Mouse (Mus musculus) MEL (cell line): ENCODE measurements around the gene Prss32. TPM values are rescaled to one million over a fixed set of nuclear protein-coding genes. Genes with fewer than 3 reads are reported as not detected.

ENCODE experiments used
- DNase-seq: peaks from one replicate; pipeline ENCODE4 v3.0.0; 2011; ENCODE audit warnings: low read depth, low spot score
- H3K27ac ChIP-seq: 2 replicates; pipeline ENCODE4 v1.5.1; 2012; ENCODE audit warnings: low read depth, mild to moderate bottlenecking, control low read depth, low read length, moderate library complexity; ENCODE audit not compliant: control insufficient read depth
- H3K27me3 ChIP-seq, 2 experiments: fragments of 150-350 bp in 1 of 2; sonication (generic) in 1 of 2; 2 replicates each; pipeline ENCODE4 v1.6.1; 2012; ENCODE audit warnings: low read length in 2 of 2, mild to moderate bottlenecking in 2 of 2, improper control_type of control experiment in 1 of 2, moderate library complexity in 1 of 2; ENCODE audit not compliant: insufficient read depth in 2 of 2, control insufficient read depth in 1 of 2
- H3K36me3 ChIP-seq, 2 experiments: 2 replicates each; pipeline ENCODE4 v1.6.1; 2012 to 2014; ENCODE audit warnings: low read length in 2 of 2, improper control_type of control experiment in 1 of 2, inconsistent platforms in 1 of 2, mild to moderate bottlenecking in 1 of 2; ENCODE audit not compliant: insufficient read depth in 2 of 2, control insufficient read depth in 1 of 2
- H3K4me1 ChIP-seq, 2 experiments: fragments of 150-350 bp in 1 of 2; sonication (generic) in 1 of 2; 2 replicates each; pipeline ENCODE4 v1.6.1; 2012; ENCODE audit warnings: low read length in 2 of 2, improper control_type of control experiment in 1 of 2, mild to moderate bottlenecking in 1 of 2; ENCODE audit not compliant: insufficient read depth in 2 of 2, control insufficient read depth in 1 of 2
- H3K4me3 ChIP-seq, 2 experiments: fragments of 150-350 bp in 1 of 2; sonication (generic) in 1 of 2; 2 replicates each; pipeline ENCODE4 v1.5.1; 2012; ENCODE audit warnings: low read depth in 2 of 2, low read length in 2 of 2, mild to moderate bottlenecking in 2 of 2, moderate library complexity in 2 of 2, control low read depth in 1 of 2, improper control_type of control experiment in 1 of 2; ENCODE audit not compliant: control insufficient read depth in 1 of 2, insufficient read depth in 1 of 2
- H3K79me2 ChIP-seq: 2 replicates; pipeline ENCODE4 v1.6.1; 2012; ENCODE audit warnings: mild to moderate bottlenecking, low read length, moderate library complexity; ENCODE audit not compliant: control insufficient read depth, poor library complexity, insufficient read depth
- H3K9ac ChIP-seq: 2 replicates; pipeline ENCODE4 v1.6.1; 2012; ENCODE audit warnings: low read depth, mild to moderate bottlenecking, control low read depth, low read length, moderate library complexity; ENCODE audit not compliant: control insufficient read depth, poor library complexity, severe bottlenecking
- H3K9me3 ChIP-seq: fragments of 150-350 bp; sonication (generic); replicated peaks from 2 replicates; pipeline ENCODE4 v1.6.1; 2012; ENCODE audit warnings: mild to moderate bottlenecking, low read length, improper control_type of control experiment, moderate library complexity; ENCODE audit not compliant: insufficient read depth
- BHLHE40 ChIP-seq: IDR thresholded peaks from 2 replicates; pipeline ENCODE4 v1.6.1; 2012; ENCODE audit warnings: low read depth, mild to moderate bottlenecking, inconsistent platforms, low read length, improper control_type of control experiment, borderline replicate concordance
- CHD1 ChIP-seq: IDR thresholded peaks from 2 replicates; pipeline ENCODE4 v1.6.1; 2012; ENCODE audit warnings: low read depth, mild to moderate bottlenecking, inconsistent platforms, low read length, improper control_type of control experiment
- CHD2 ChIP-seq: IDR thresholded peaks from 2 replicates; pipeline ENCODE4 v1.6.1; 2011; ENCODE audit warnings: low read length, improper control_type of control experiment
- CTCF ChIP-seq, 3 experiments: IDR thresholded peaks in 2 of 3; conservative IDR thresholded peaks in 1 of 3; 2 replicates each; pipeline ENCODE4 v1.5.1; 2011 to 2012; ENCODE audit warnings: low read length in 3 of 3, low read depth in 2 of 3, mild to moderate bottlenecking in 2 of 3, improper control_type of control experiment in 1 of 3, inconsistent platforms in 1 of 3, mixed read lengths in 1 of 3, moderate library complexity in 1 of 3; ENCODE audit not compliant: control insufficient read depth in 1 of 3, insufficient read depth in 1 of 3, poor library complexity in 1 of 3, severe bottlenecking in 1 of 3
- HCFC1 ChIP-seq: IDR thresholded peaks from 2 replicates; pipeline ENCODE4 v1.6.1; 2012; ENCODE audit warnings: low read depth, mild to moderate bottlenecking, inconsistent platforms, low read length, improper control_type of control experiment, moderate library complexity
- JUND ChIP-seq: IDR thresholded peaks from 2 replicates; pipeline ENCODE4 v1.6.1; 2011; ENCODE audit warnings: low read depth, mild to moderate bottlenecking, improper control_type of control experiment, low read length
- KAT2A ChIP-seq: conservative IDR thresholded peaks from 2 replicates; pipeline ENCODE4 v1.6.1; 2012; ENCODE audit warnings: low read depth, low read length, improper control_type of control experiment, inconsistent platforms
- MAX ChIP-seq: IDR thresholded peaks from 2 replicates; pipeline ENCODE4 v1.6.1; 2011; ENCODE audit warnings: low read length, improper control_type of control experiment
- MAZ ChIP-seq: IDR thresholded peaks from 2 replicates; pipeline ENCODE4 v1.6.1; 2012; ENCODE audit warnings: low read depth, mild to moderate bottlenecking, inconsistent platforms, low read length, improper control_type of control experiment
- MYC ChIP-seq: IDR thresholded peaks from 2 replicates; pipeline ENCODE4 v1.6.1; 2011; ENCODE audit warnings: low read depth, mild to moderate bottlenecking, low read length, improper control_type of control experiment, moderate library complexity
- NELFE ChIP-seq: IDR thresholded peaks from 2 replicates; pipeline ENCODE4 v1.6.1; 2011; ENCODE audit warnings: low read depth, low read length, improper control_type of control experiment
- NRF1 ChIP-seq: IDR thresholded peaks from 2 replicates; pipeline ENCODE4 v1.6.1; 2014; ENCODE audit warnings: low read depth, mild to moderate bottlenecking, inconsistent platforms, low read length, improper control_type of control experiment, moderate library complexity; ENCODE audit not compliant: poor library complexity, insufficient read depth, severe bottlenecking
- POLR2AphosphoS2 ChIP-seq: IDR thresholded peaks from 2 replicates; pipeline ENCODE4 v1.6.1; 2011; ENCODE audit warnings: low read length, improper control_type of control experiment
- SIN3A ChIP-seq: IDR thresholded peaks from 2 replicates; pipeline ENCODE4 v1.6.1; 2012; ENCODE audit warnings: low read length, improper control_type of control experiment, inconsistent platforms
- TAL1 ChIP-seq: IDR thresholded peaks from 2 replicates; pipeline ENCODE4 v1.6.1; 2012; ENCODE audit warnings: mild to moderate bottlenecking, inconsistent platforms, low read length, moderate library complexity, mixed read lengths
- TBP ChIP-seq: IDR thresholded peaks from 2 replicates; pipeline ENCODE4 v1.8.0; 2011; ENCODE audit warnings: low read depth, low read length, improper control_type of control experiment
- TCF12 ChIP-seq: IDR thresholded peaks from 2 replicates; pipeline ENCODE4 v1.6.1; 2014; ENCODE audit warnings: low read depth, mild to moderate bottlenecking, inconsistent platforms, low read length, improper control_type of control experiment, moderate library complexity
- UBTF ChIP-seq: IDR thresholded peaks from 2 replicates; pipeline ENCODE4 v1.6.1; 2012; ENCODE audit warnings: low read depth, mild to moderate bottlenecking, inconsistent platforms, low read length, improper control_type of control experiment, moderate library complexity, borderline replicate concordance; ENCODE audit not compliant: insufficient read depth
- USF1 ChIP-seq: IDR thresholded peaks from 2 replicates; pipeline ENCODE4 v1.6.1; 2014; ENCODE audit warnings: low read depth, mild to moderate bottlenecking, inconsistent platforms, low read length, improper control_type of control experiment, moderate library complexity
- ZC3H11A ChIP-seq: IDR thresholded peaks from 2 replicates; pipeline ENCODE4 v1.6.1; 2012; ENCODE audit warnings: low read depth, mild to moderate bottlenecking, inconsistent platforms, low read length, improper control_type of control experiment
- ZKSCAN1 ChIP-seq: IDR thresholded peaks from 2 replicates; pipeline ENCODE4 v1.6.1; 2012; ENCODE audit warnings: low read depth, mild to moderate bottlenecking, inconsistent platforms, low read length, improper control_type of control experiment, moderate library complexity
- polyA plus RNA-seq, 2 experiments: library from polyadenylated mRNA; stranded (reverse) in 1 of 2; unstranded in 1 of 2; fragments of >175 nt in 1 of 2; fragments of >200 nt in 1 of 2; gene quantifications; 2 replicates each; pipeline versions ENCODE4 v1.2.1 to v1.2.4; 2012; ENCODE audit warnings: low replicate concordance in 2 of 2, low read depth in 1 of 2; ENCODE audit not compliant: insufficient read length in 2 of 2, insufficient read depth in 1 of 2, missing spikeins in 1 of 2
- total RNA-seq: library from RNA; depleted of rRNA; stranded (reverse); fragments of 300-350 nt; gene quantifications from 2 replicates; pipeline ENCODE4 v1.2.3, GENCODE M21; 2012

Gene Prss32
- total and polyA plus RNA-seq, 3 experiments, result 0.71 TPM; not detected in 2

DNA sequence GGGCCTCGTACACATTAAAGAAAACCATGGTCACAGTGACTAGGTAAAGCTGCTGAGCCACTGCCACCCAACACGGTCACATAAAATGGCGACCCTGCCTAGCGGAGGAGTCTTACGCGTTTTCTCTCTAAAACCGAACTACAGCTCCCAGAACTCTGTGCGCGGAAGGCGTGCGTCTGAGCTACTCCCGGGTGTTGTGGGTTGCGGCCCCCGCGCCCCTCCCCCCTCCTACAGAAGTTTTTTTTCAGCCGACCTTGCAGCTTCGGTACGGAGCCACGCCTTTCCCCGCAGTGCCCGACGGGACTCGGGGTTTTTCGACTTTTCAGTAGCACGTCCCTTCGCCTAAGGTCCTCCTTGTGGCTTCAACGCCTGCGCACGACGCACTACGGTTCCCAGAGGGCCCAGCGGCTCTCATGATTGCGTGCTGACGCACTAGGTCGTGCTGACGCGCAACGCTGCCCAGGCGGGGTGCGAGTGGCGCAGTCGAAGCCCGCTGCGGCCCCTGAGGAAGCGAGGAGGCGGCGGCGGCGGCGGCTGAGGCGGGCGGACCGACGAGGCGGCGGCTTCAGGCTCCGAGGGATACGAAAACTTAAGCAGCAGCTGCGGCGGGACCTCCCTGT, 40.8 kb upstream of the Prss32 start (continued):
- TF ChIP-seq TCF12, result peak; percentile 32; the same call in 1 of the 2 replicates
- TF ChIP-seq HCFC1, result peak; percentile 94

DNA sequence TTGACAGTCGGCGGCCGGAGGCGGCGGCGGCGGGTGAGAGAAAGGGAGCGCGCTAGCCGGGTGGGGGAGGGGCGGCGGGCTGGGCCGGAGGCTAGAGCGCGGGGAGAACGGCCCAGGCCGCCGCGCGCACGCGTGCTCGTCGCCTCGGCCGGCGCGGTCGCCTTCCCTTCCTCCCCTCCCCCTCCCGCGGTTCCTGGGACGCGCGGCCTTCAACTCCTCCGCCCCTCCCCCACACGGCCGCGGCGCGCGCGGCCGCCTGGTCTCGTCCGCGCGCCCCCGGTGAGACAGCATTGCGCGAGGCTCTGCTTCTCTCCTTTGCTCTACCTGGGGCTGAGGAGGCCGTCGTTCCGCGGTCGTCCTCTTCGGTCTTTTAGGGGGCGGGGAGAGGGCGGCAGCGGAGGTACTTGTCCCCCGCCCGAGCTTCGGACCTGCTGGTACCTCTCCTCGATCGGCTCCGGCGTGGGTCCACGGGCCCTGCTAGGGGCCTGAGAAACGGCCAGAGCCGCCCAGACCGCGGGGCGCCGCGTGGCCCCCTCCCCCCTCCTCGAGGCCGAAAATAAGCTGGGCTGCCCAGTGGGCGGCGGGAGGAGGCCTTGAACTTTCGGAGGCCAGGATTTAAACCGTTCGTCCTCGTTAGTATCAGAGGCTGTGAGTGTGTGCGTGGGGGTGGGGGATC, 40.2 kb upstream of the Prss32 start:
- H3K4me1 ChIP-seq, result peaks cover 4 to 5% of the 10 kb centered on the region in 2 experiments; a peak in 3 of 4 replicates
- DNase-seq, result peak; percentile 87
- H3K9ac ChIP-seq, result peak overlapping the region; percentile 99
- H3K36me3 ChIP-seq, result peaks cover 9 to 20% of the 10 kb centered on the region in 2 experiments
- H3K9me3 ChIP-seq, result no peaks in the 10 kb centered on the region
- TF ChIP-seq MAZ (no peak; the same call in 1 of the 2 replicates), NRF1 (peak; percentile 60; the same call in 1 of the 2 replicates), NELFE (no peak), USF1 (no peak), ZKSCAN1 (no peak), KAT2A (no peak), TCF12 (no peak), JUND (no peak), SIN3A (peak; percentile 2; the same call in 1 of the 2 replicates), MYC (peak; percentile 4; the same call in 1 of the 2 replicates), HCFC1 (no peak), TAL1 (no peak), POLR2AphosphoS2 (no peak), ZC3H11A (no peak), CHD2 (peak; percentile 78), TBP (no peak), UBTF (no peak), CHD1 (no peak), CTCF (IDR thresholded peaks at IDR 0.05 in 2 of 3, conservative IDR thresholded peaks at IDR 0.05 in 1 of 3; ENCODE audit: control insufficient read depth in 1 of 3, insufficient read depth in 1 of 3, low read depth in 2 of 3, low read length in 3 of 3, poor library complexity in 1 of 3, severe bottlenecking in 1 of 3) (no peak), MAX (peak; percentile 67), BHLHE40 (peak; percentile 41; the same call in 1 of the 2 replicates)
- H3K4me3 ChIP-seq, result peak overlapping the region; percentile 85 to 92
- H3K27me3 ChIP-seq, result no peaks in the 10 kb centered on the region
- peak overlapping the region; percentile 70 for H3K27ac ChIP-seq
- peaks cover 53% of the 10 kb centered on the region for H3K79me2 ChIP-seq
